Mouse (Mus musculus) mouse embryonic stem cell (cell line): ENCODE measurements at regions not wholly inside any gene's neighbourhood (a gene's known extent, or its start where the extent isn't known, plus 50 kb on each side); places are given as distances from the start of the nearest gene placed in this dataset.

Experiments
- in situ Hi-C, 2 experiments: fragments of 300-500 bp; cut with MboI; formaldehyde crosslinking; loops; 1 replicate in 1 of 2; 3 replicates in 1 of 2; pipeline ENCODE4 v1.14.3; 2019 to 2020; ENCODE audit warnings: low sequenced_read_pairs in 2 of 2, low pct_unique_long_range_greater_than_20kb in 1 of 2, mixed read lengths in 1 of 2; ENCODE audit not compliant: unreplicated experiment in 1 of 2

GRCm38 (mm10) chr13:68372631-68373030 lies 209.3 kb downstream of the Mtrr start:
- in situ Hi-C loops = loop anchor here in 1 of 2 experiments (5.0 kb wide), 1 partner anchor 55 kb away; no protein-coding TSS in a partner anchor
